Mouse (Mus musculus) C2C12 (cell line): ENCODE results near the gene Ap4b1.

Experiments used
- CEBPB ChIP-seq: IDR thresholded peaks from one replicate; pipeline ENCODE4 v1.6.1; 2011; ENCODE audit warnings: low read depth, mild to moderate bottlenecking, control low read depth, moderate library complexity
- CTCF ChIP-seq: IDR thresholded peaks from one replicate; pipeline ENCODE4 v1.5.1; 2011; ENCODE audit not compliant: control insufficient read depth, insufficient read depth, insufficient read length
- FOSL1 ChIP-seq: IDR thresholded peaks from one replicate; pipeline ENCODE4 v1.8.0; 2011; ENCODE audit warnings: mild to moderate bottlenecking, low read length; ENCODE audit not compliant: poor library complexity, insufficient read depth, severe bottlenecking
- MAX ChIP-seq: IDR thresholded peaks from one replicate; pipeline ENCODE4 v1.6.1; 2011; ENCODE audit warnings: mild to moderate bottlenecking, control low read depth
- MYOD1 ChIP-seq: IDR thresholded peaks from one replicate; pipeline ENCODE4 v1.6.1; 2011; ENCODE audit warnings: low read depth; ENCODE audit not compliant: control insufficient read depth, insufficient read length
- MYOG ChIP-seq: IDR thresholded peaks from one replicate; pipeline ENCODE4 v1.6.1; 2011; ENCODE audit not compliant: control insufficient read depth, insufficient read length; ENCODE audit errors: extremely low read depth
- USF1 ChIP-seq: IDR thresholded peaks from one replicate; pipeline ENCODE4 v1.6.1; 2011; ENCODE audit warnings: low read depth, mild to moderate bottlenecking, control low read depth, moderate library complexity

DNA sequence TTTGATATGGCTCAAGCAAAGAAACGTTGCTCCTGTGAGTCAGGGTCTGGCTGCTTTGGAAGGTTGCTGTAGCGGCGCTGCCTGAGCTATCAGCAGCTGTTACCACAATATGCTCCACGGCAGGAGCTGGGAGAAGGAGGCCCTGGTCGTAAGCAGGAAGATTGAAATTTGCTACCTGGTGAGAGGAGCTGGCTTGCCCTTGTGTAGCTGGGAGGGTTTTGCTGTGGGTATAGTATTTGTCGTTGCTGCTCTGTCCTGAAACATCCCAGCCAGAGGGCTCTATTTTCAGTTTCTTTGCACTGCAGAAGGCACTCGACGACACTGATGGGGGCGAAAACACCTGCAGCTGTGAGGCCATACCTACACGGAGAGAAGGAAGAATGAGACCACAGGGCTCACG is 31.4 kb upstream of the Ap4b1 start:
- TF ChIP-seq CTCF (no peak), MAX (no peak), FOSL1 (no peak), MYOD1 (no peak), USF1 (no peak), MYOG (no peak), CEBPB (no peak)
